Mouse (Mus musculus) liver, adult (tissue): ENCODE measurements around the gene Adam23.
A peak's percentile ranks its signal among the peaks of the same experiment; 100 is the strongest.

Source experiments
- GATA4 ChIP-seq: IDR thresholded peaks from 2 replicates; pipeline ENCODE4 v1.6.1; 2014; ENCODE audit warnings: mild to moderate bottlenecking, low read length; ENCODE audit not compliant: insufficient replicate concordance

Gene Adam23

GRCm38 (mm10) chr1:63445656-63446046, at the start of gene Adam23:
TSS of gene Adam23 (plus strand) at chr1:63445891.
- TF ChIP-seq GATA4: no peak

DNA sequence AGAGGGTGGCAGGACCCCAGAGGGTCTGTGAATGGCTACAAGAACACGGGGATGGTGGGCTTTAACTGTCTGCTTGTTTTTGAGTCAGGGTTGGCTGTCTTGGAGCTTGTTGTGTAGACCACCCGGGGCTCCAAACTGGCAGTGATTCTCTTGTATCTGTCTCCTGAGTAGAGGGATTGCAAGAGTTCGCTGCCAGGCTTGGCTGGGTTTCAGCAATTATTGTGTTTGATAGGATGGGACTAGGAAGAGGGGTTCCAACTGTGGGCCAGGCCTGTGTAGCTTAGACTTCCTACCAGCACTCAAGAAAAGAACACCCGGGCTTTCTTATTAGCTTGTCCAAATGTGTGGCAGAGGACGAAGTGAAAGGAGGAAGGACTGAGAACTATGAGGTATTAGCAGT, 44.6 kb upstream of the Adam23 start:
- TF ChIP-seq GATA4: no peak

DNA sequence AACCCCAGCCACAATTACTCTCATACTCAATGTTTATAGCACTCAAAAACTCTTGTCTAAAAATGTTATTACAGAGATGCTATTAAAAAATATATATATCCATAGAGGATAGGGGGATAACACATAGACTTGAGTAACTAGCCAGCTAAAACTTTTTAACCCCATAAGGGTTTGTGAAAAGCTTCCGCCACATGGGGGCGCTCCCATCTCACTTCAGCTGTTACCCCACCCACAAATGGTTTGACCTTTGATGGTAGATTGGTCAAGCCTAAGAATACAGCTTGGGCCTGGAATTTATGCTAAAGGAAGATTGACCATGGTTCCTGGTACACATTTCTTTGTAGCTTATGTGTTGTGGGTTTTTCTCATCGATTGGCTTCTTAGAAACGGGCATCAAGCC, 42.1 kb upstream of the Adam23 start:
- TF ChIP-seq GATA4: no peak

- no peak for TF ChIP-seq GATA4
Measured at GRCm38 (mm10) chr1:63408344-63408743, 37.3 kb upstream of the Adam23 start.

DNA sequence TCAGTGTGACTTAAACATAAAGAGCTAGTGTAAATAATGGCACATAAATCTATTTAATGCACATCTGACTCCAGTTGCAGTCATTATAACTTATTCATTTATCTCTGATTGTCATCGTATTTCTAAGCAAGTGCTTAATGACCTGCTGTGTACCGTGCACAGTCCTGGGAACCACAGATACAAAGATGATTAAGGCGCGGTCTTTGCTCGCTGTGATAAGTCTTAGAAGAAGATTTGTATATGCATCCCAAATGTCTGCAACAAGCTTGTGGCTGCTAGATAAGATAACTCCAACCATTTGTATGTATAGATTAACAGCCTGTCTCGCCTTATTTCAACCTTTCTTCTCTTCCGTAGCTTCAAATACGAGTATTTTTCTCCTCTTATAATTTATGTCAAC, 27.2 kb upstream of the Adam23 start:
- TF ChIP-seq GATA4: no peak

GRCm38 (mm10) chr1:63430668-63431067, 15.0 kb upstream of the Adam23 start:
- TF ChIP-seq GATA4: peak; percentile 88

GRCm38 (mm10) chr1:63431166-63431565, 14.5 kb upstream of the Adam23 start:
- no peak for TF ChIP-seq GATA4

- no peak for TF ChIP-seq GATA4
Measured at GRCm38 (mm10) chr1:63431842-63432241, 13.8 kb upstream of the Adam23 start.

GRCm38 (mm10) chr1:63434052-63434451, 11.6 kb upstream of the Adam23 start:
- peak; percentile 96 for TF ChIP-seq GATA4

GRCm38 (mm10) chr1:63437529-63437928, 8.2 kb upstream of the Adam23 start:
- peak; percentile 79; the same call in 1 of the 2 replicates for TF ChIP-seq GATA4

DNA sequence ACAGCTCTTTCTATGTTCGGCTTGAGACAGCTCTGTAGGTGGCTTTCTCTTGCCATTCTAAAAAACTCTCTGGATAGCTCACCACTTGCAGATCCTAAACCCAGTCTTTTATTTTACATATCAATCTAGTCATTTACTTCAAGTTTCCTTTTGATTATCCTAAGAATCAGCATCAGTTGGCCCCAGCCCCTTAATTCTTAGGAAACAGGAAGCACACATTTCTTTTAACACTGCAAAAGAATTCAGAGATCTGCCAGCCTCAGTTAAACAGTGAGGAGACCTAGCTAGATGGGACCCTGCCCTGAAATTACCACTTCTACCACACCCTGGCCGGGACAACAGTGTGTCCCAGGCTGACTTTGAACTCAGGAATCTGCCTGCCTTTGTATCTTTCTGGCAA, 3.5 kb upstream of the Adam23 start:
- no peak for TF ChIP-seq GATA4

- TF ChIP-seq GATA4: no peak
Measured at GRCm38 (mm10) chr1:63442616-63443015, 3.1 kb upstream of the Adam23 start.

DNA sequence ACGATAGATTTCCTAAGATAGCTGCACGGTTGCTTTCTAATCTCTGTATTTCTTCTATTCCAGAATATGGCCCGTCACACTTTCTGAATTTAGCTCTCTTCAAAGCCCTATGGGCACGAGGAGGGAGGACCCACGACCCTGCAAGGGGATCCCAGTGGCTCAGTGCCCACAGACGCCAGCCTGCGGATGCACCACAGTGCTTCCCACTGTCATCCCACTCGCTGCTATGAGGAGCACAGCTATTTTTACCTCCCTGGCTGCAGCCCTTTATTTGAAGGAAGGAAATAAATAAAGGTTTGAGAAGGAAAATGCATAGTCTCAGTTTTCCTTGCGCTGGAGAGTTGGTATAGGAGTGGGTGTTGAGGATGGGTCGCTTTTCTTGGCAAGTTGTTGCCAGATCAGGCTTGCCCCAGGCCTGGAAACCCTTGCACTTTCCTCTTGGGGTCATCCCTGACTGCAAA, 512 bp upstream of the Adam23 start:
- no peak for TF ChIP-seq GATA4

GRCm38 (mm10) chr1:63446047-63446704, 485 bp downstream of the Adam23 start:
- TF ChIP-seq GATA4: no peak

GRCm38 (mm10) chr1:63446721-63447120, 1.0 kb downstream of the Adam23 start:
- TF ChIP-seq GATA4: no peak

GRCm38 (mm10) chr1:63450091-63450490, 4.4 kb downstream of the Adam23 start:
- TF ChIP-seq GATA4: no peak

GRCm38 (mm10) chr1:63453332-63453887, 7.7 kb downstream of the Adam23 start:
- no peak for TF ChIP-seq GATA4

GRCm38 (mm10) chr1:63457801-63458519, 12.3 kb downstream of the Adam23 start:
- no peak for TF ChIP-seq GATA4
